Mouse (Mus musculus) hindbrain, postnatal 0 days (tissue): ENCODE measurements around the gene Prx. TPM values are rescaled to one million over a fixed set of nuclear protein-coding genes. Genes with fewer than 3 reads are reported as not detected.
A peak's percentile ranks its signal among the peaks of the same experiment; 100 is the strongest.
"Not testable (repeated sequence)": the region's sequence is repeated elsewhere in the genome, so short reads cannot be mapped to it uniquely, and the experiment has no call there.

Experiments used
- ATAC-seq: fragments of 200-750 bp; cut with Nextera tagmentation; 2 replicates; pipeline ENCODE4 v1.8.0; 2017; ENCODE audit warnings: mild to moderate bottlenecking, moderate TSS enrichment, moderate library complexity
- DNase-seq: peaks from one replicate; pipeline ENCODE4 v3.0.0-alpha.2; 2015; ENCODE audit warnings: low spot score
- H3K27ac ChIP-seq: fragments of 300-500 bp; sonication (generic); 2 replicates; pipeline ENCODE4 v1.5.1; 2014; ENCODE audit warnings: mild to moderate bottlenecking
- H3K27me3 ChIP-seq: fragments of 300-500 bp; sonication (generic); 2 replicates; pipeline ENCODE4 v1.6.1; 2014; ENCODE audit warnings: low read length, mixed read lengths; ENCODE audit not compliant: insufficient read depth
- H3K36me3 ChIP-seq: fragments of 300-500 bp; sonication (generic); 2 replicates; pipeline ENCODE4 v1.6.1; 2014; ENCODE audit warnings: low read length, mixed read lengths; ENCODE audit not compliant: insufficient read depth
- H3K4me1 ChIP-seq: fragments of 300-500 bp; sonication (generic); 2 replicates; pipeline ENCODE4 v1.6.1; 2014; ENCODE audit warnings: antibody characterized with exemption, low read length, mixed read lengths; ENCODE audit not compliant: insufficient read depth
- H3K4me2 ChIP-seq: fragments of 300-500 bp; sonication (generic); 2 replicates; pipeline ENCODE4 v1.6.1; 2014; ENCODE audit warnings: low read depth, mild to moderate bottlenecking, low read length, moderate library complexity, mixed read lengths
- H3K4me3 ChIP-seq: fragments of 300-500 bp; sonication (generic); 2 replicates; pipeline ENCODE4 v1.5.1; 2014; ENCODE audit warnings: low read length
- H3K9ac ChIP-seq: fragments of 300-500 bp; sonication (generic); replicated peaks from 2 replicates; pipeline ENCODE4 v1.6.1; 2014; ENCODE audit warnings: mild to moderate bottlenecking, low read length, moderate library complexity, mixed read lengths
- H3K9me3 ChIP-seq: fragments of 300-500 bp; sonication (generic); 2 replicates; pipeline ENCODE4 v1.6.1; 2016; ENCODE audit warnings: low read length, mixed read lengths
- CTCF ChIP-seq: IDR thresholded peaks from 2 replicates; pipeline ENCODE4 v1.5.1; 2016; ENCODE audit warnings: antibody characterized with exemption, control low read depth, low read depth
- WGBS: fragments of 180-500 bp; shearing (Covaris S2); extraction: QIAGEN DNeasy Blood & Tissue Kit; methylation state at CpG from one replicate; pipeline ENCODE4 v1.1.7; 2014; 5-methylcytosine and 5-hydroxymethylcytosine counted together
- polyA plus RNA-seq: library from polyadenylated mRNA; unstranded; fragments of >200 nt; fragmentation: Nextera tagmentation; extraction: Ambion mirVana; gene quantifications from 2 replicates; pipeline ENCODE4 v1.2.1, GENCODE M21; 2015
- total RNA-seq: library from RNA; depleted of rRNA; stranded (reverse); fragments of >200 nt; gene quantifications from 2 replicates; pipeline ENCODE4 v1.2.3, GENCODE M21; 2014

The Prx gene
- total and polyA plus RNA-seq, 2 experiments from 2014 or later = 2.1 TPM

- ATAC-seq (no peak), DNase-seq (no peak)
- no peaks in the 10 kb centered on the region for H3K36me3 ChIP-seq
- TF ChIP-seq CTCF = no peak
- no peak overlapping the region for H3K4me3 ChIP-seq
- H3K9ac ChIP-seq = no peak overlapping the region
- H3K27me3 ChIP-seq = no peaks in the 10 kb centered on the region
- H3K4me1 ChIP-seq = no peaks in the 10 kb centered on the region; the same call in 1 of the 2 replicates
- no peak overlapping the region for H3K27ac ChIP-seq
- H3K4me2 ChIP-seq = no peak overlapping the region
- WGBS = 88% methylated on average over 25 of the region's 25 CpGs
- no peaks in the 10 kb centered on the region for H3K9me3 ChIP-seq
These were observed 9.8 kb upstream of the Prx start for GRCm38 (mm10) chr7:27489270-27489869.

- no peaks in the 10 kb centered on the region for H3K36me3 ChIP-seq
- H3K4me2 ChIP-seq = peak overlapping the region; percentile 51
- peak overlapping the region; percentile 23 for H3K4me3 ChIP-seq
- no peak for TF ChIP-seq CTCF
- H3K27me3 ChIP-seq = no peaks in the 10 kb centered on the region
- H3K27ac ChIP-seq = peak overlapping the region; percentile 42
- no peak for ATAC-seq
- no peaks in the 10 kb centered on the region; the same call in 1 of the 2 replicates for H3K4me1 ChIP-seq
- H3K9me3 ChIP-seq = no peaks in the 10 kb centered on the region
- DNase-seq = no peak
- H3K9ac ChIP-seq = peak overlapping the region; percentile 30; the same call in 1 of the 2 replicates
- 51% methylated on average over 4 of the region's 4 CpGs for WGBS
These were observed 8.9 kb upstream of the Prx start for GRCm38 (mm10) chr7:27490227-27490542.

- no peaks in the 10 kb centered on the region; the same call in 1 of the 2 replicates for H3K4me1 ChIP-seq
- peak overlapping the region; percentile 51 for H3K4me2 ChIP-seq
- H3K9ac ChIP-seq = peak overlapping the region; percentile 30; the same call in 1 of the 2 replicates
- DNase-seq (peak; percentile 67), ATAC-seq (peak; percentile 22; the same call in 1 of the 2 replicates)
- 4% methylated on average over 30 of the region's 33 CpGs for WGBS
- peak overlapping the region; percentile 42 for H3K27ac ChIP-seq
- TF ChIP-seq CTCF = peak; percentile 57
- peak overlapping the region; percentile 23 for H3K4me3 ChIP-seq
- H3K36me3 ChIP-seq = no peaks in the 10 kb centered on the region
- H3K9me3 ChIP-seq = no peaks in the 10 kb centered on the region
- no peaks in the 10 kb centered on the region for H3K27me3 ChIP-seq
These were observed 8.4 kb upstream of the Prx start for GRCm38 (mm10) chr7:27490543-27491329.

GRCm38 (mm10) chr7:27491856-27492255 lies 7.3 kb upstream of the Prx start:
- Histone ChIP-seq H3K36me3 (no peaks in the 10 kb centered on the region), H3K4me1 (no peaks in the 10 kb centered on the region; the same call in 1 of the 2 replicates), H3K27me3 (no peaks in the 10 kb centered on the region), H3K4me2 (no peak overlapping the region), H3K9me3 (no peaks in the 10 kb centered on the region), H3K4me3 (no peak overlapping the region), H3K9ac (no peak overlapping the region), H3K27ac (no peak overlapping the region)
- DNase-seq (no peak), ATAC-seq (no peak)
- no peak for TF ChIP-seq CTCF
- WGBS = 71% methylated on average over 7 of the region's 7 CpGs

GRCm38 (mm10) chr7:27493022-27493421 lies 6.1 kb upstream of the Prx start:
- no peaks in the 10 kb centered on the region for H3K36me3 ChIP-seq
- no peak overlapping the region for H3K27ac ChIP-seq
- no peak overlapping the region for H3K9ac ChIP-seq
- ATAC-seq (no peak), DNase-seq (no peak)
- 65% methylated on average over 3 of the region's 3 CpGs for WGBS
- no peaks in the 10 kb centered on the region for H3K27me3 ChIP-seq
- no peak for TF ChIP-seq CTCF
- no peak overlapping the region for H3K4me2 ChIP-seq
- H3K4me1 ChIP-seq = no peaks in the 10 kb centered on the region
- H3K4me3 ChIP-seq = no peak overlapping the region
- H3K9me3 ChIP-seq = no peaks in the 10 kb centered on the region

GRCm38 (mm10) chr7:27493450-27493849 lies 5.7 kb upstream of the Prx start:
- no peak for TF ChIP-seq CTCF
- no peaks in the 10 kb centered on the region for H3K4me1 ChIP-seq
- no peaks in the 10 kb centered on the region for H3K27me3 ChIP-seq
- H3K4me3 ChIP-seq = no peak overlapping the region
- 83% methylated on average over 5 of the region's 5 CpGs for WGBS
- ATAC-seq (no peak), DNase-seq (no peak)
- no peak overlapping the region for H3K4me2 ChIP-seq
- no peaks in the 10 kb centered on the region for H3K9me3 ChIP-seq
- H3K9ac ChIP-seq = no peak overlapping the region
- no peaks in the 10 kb centered on the region for H3K36me3 ChIP-seq
- no peak overlapping the region for H3K27ac ChIP-seq

- not testable (repeated sequence) for H3K4me2 ChIP-seq, H3K27me3 ChIP-seq, H3K27ac ChIP-seq, H3K4me3 ChIP-seq, H3K9ac ChIP-seq, DNase-seq, ATAC-seq, H3K36me3 ChIP-seq, H3K9me3 ChIP-seq, H3K4me1 ChIP-seq
- WGBS = 90% methylated on average over 8 of the region's 9 CpGs
These were observed 4.3 kb upstream of the Prx start for GRCm38 (mm10) chr7:27494659-27495367.
